Mouse (Mus musculus): ENCODE measurements around the gene Sap30bp.
A peak's percentile ranks its signal among the peaks of the same experiment; 100 is the strongest.

The Sap30bp gene

DNA sequence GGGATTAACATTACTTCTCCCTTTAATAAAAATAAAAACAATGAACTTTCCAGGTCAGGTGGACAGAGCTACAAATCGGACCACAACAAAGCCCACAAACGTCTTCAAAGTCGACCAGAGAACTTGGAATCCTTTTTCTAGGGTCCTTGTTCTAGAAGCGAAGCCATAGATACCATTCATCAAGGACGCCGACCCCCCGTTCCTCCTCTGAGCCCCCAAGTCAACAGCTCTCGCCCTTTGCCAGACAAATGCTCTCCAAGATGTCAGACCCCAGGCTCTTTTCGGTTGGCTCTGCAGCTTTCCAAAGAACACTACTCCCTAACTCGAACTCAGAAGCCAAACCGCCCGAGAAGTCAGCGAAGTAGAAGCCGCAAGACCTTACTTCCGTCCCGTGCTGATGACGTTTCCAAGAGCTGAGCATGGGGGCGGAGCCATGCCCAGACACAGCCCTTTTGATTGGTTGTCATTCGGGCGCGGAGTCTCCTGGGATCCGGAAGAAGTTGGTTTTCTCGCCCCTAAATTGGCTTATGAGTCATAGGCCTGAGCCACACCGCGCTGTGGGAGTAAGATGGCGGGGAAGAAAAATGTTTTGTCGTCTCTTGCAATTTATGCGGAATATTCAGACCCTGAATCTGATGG lies at the start of gene Sap30bp, which contains the start of gene Recql5:
Gene Sap30bp (plus strand): TSS at position 175 of the 639 bp plus-strand sequence.
Gene Recql5 (minus strand): TSS at position 370 of the 639 bp plus-strand sequence.
- ATAC-seq (ENCODE audit: low TSS enrichment) = peak; percentile 98

DNA sequence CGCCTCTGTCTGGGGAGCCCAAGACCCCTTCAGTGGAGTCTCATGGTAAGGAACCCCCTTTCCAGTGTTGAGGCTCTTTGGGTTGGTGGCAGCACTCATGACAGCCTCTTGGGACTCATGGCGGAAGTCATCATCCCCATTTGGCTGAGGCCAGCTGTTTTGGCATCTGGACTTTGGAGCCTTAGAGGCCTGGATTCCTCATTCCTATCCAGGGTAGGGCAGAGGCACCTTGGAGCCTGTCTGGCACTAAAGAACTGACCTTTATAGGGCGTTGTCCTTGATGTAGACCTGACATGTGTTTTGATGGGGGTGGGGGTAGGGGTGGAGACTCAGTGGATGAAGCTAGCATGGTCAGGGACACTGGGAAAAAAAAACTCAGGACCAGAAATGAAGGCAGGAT lies 48.7 kb upstream of the Sap30bp start:
- ATAC-seq (ENCODE audit: low TSS enrichment) = no peak

DNA sequence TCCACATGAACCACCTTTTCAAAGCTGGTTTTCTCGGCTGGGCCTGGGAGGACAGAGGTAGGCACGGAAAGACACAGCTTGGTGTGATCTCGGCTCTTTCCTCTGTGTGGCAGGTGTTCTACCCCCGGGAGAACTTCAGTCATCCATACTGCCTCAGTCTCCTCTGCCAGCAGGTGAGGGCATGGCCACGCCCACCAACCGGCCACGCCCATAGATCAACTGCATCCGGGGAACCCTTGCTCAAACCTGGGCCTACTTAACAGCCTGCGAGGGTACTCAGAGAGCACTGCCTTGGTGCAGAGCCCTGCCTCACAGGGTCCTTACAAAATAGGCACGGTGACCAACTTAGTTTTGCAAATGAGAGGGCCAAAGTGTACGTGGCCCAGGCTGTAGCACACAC lies 47.8 kb upstream of the Sap30bp start:
- ATAC-seq (ENCODE audit: low TSS enrichment) = no peak

DNA sequence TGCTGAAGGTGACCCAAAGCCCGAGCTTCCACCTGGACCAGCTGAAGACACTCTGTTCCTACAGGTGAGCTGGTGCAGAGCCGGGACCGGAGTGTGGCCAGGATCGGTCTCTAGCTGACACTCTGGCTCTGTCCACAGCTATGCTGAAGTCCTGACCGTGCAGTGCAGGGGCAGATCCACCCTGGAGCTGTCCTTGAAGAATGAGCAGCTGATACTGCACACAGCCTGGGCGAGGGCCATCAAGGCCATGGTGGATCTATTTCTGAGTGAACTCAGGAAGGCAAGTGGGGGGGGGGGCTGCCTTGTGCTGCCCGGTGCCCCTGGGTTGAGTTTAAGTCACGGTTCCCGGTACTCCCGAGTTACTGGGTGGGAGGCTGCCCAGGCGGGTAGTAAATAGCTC lies 46.6 kb upstream of the Sap30bp start:
- ATAC-seq (ENCODE audit: low TSS enrichment) = no peak

DNA sequence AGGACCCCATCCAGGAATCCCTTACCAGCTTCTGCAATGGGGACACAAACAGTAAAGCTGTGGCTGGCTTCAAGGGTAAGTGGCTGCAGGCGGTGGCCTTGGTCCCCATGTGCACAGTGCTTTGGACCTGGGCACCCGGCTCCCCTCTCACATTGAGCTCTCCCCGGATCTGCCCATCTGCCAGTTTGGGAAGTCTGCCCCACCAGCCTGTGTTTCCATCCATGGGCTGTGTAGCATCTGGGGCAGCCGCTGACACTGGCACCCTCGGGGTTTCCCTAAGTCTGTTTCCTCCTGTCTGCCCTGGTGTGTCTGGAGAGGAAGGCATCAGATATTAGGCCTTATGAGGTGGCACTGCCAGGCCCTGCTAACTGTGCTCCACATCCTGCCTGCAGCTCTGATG lies 45.1 kb upstream of the Sap30bp start:
- no peak for ATAC-seq (ENCODE audit: low TSS enrichment)

DNA sequence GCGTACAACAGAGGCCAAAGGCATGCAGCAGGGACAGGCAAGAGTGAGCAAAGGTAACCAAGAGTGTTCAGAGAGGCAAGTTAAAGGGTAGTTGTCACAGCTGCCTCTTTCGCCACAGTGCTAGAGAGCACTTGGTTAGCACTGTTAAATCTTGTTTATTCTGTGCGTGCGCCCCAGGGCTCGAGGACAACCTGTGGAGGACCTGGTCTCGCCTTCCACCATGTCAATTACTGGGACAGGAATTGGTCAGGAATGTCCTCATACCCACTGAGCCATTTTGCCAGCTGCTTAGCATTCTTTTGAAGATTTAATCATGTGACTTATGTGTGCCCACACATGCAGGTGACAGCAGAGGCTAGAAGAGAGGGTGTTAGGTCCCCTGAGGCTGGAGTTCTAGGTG lies 43.9 kb upstream of the Sap30bp start:
- ATAC-seq (ENCODE audit: low TSS enrichment) = no peak

DNA sequence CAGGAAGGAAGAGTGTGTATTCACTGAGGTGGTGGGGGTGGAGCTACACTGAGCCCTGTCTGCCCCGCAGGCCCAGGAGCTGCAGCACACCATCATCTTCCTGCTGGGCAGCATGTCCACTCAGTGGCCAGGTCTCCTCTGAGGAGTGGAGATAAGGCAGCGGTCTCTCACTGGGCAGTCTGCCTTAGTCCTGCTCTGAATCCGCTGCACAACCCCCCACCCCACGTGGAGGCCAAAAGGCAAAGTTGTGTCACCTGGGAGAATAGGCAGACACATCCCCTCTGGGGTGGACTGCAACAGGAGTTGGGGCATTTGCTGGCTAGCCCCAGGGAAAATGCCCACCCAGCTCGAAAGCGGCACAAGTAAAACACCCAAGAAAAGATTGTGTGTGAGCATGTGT lies 40.9 kb upstream of the Sap30bp start:
- no peak for ATAC-seq (ENCODE audit: low TSS enrichment)

DNA sequence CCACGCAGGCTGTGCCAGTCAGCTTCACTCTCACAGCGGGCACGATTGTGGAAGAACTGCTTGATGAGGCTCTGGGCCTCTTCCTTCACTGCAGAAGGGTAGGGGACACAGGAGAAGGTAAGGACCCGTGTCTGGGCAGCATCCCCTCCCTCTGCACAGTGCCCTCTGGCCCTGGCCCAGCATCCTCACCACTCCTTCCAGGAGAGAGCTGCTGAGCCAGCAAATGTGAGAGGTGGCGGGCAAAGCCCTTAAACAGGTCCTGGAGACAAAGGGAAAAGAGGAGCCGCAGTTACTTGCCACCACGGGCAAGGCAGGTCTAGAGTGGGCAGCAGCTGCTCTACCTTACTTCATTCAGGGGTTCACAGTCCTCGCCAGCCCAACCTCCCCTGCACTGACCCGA lies 40.0 kb upstream of the Sap30bp start:
- no peak for ATAC-seq (ENCODE audit: low TSS enrichment)

DNA sequence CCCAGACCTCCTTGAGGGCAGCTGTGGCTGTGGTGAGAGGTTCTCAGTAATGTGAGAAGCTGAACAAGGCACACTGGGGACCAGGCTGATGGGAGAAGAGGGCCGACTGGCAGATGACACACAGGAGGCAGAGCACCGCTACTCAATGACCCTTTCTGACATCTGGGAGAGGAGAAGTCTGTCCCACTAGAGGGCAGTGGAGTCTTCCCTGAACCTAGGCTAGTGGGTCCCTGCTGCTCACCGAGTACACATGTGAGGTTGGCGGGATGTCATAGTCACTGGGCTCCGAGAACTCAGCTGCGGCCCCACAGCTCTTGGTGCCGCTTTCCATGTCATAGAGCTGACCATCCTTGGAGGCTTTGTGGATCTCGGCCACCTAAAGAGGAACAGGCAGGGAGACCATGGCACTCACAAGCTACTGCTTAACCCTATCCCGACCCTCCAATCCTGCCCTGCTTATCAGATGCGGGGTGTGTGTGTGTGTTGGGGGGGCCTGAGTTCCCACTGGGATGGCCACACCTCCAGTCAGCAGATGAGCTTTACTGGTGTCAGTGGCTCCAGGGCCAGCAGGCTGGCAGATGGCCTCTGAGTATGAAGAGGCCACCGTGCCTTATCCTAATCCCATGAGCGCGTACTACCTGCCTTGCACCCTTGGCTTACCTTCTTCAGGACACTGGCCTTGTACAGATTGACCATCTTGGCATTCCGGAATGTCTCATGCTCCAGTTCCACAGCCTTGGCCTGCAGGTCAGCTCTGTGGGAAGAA lies 38.1 kb upstream of the Sap30bp start:
- no peak for ATAC-seq (ENCODE audit: low TSS enrichment)

DNA sequence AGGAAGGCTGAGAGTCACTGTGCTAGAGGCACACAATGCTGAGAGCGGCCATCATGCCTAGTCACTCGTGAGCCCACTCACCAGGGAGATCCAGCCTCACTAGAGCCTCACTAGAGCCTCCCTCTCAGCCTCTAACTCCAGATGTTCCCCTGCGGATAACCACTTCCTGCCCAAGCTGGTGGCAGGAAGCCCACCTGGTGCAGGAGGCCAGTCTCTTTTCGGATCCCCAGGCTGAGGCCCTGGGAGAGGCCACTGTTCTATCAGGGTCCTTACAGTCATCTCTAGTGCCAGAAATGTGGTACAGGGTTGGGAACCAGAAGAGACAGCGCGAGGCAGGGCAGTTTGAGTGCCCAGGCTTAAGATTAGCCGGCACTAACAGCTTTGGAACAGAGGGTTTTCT lies 34.6 kb upstream of the Sap30bp start:
- no peak for ATAC-seq (ENCODE audit: low TSS enrichment)

DNA sequence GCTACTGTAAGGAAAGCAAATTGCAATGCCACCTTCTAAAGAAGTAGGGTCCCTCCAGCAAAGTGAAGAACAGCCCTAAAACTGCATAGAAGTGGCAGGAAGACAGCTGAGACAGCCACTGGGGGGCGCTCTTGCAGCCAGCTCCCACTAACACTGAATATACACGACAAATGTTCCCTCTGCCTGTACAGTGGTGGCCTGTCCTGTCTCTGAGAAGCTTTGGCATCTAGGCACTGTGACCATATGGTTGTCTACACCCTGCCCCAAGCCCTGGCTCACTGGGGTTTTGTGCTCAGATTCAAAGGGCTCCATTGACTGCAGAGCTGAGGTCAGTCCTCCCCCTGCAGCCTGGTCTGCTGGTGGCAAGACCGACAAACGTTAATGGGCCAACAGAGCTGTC lies 34.2 kb upstream of the Sap30bp start:
- ATAC-seq (ENCODE audit: low TSS enrichment) = peak; percentile 69

DNA sequence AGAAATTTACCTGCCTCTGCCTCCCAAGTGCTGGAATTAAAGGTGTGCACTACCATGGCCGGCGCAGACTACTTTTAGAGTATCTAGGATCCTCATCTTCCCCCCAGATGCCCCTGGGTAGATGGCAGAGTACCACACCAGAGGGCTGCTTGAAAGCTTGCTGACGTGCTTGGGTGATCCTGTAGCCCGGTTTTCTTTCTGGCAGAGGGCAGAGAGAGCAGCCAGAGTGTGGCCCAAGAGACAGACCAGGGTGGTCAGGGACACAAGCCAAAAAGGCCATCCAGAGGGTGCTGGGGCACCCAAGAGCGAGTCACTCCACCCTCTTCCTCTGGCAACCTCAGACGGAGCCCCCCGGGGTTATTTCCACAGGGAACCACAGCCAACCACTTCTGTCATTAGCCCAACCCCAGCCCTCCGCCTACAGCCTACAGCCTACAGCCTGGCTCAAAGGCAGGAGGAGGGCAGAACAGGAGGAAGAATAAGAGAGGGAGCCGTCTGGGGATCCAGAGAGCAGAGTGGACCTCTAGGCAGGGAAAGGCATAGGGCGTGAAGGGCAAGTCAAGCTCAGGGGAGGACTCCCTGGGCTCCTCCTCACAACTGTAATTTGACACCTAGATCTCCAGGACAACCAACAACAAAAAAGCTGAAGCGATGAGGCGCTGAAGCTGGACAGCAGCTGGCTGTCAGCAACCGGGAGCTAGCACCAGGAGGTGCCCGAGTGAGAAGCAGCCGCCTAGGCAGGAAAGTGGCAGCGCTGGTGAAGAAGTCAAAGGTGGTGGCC lies 33.4 kb upstream of the Sap30bp start, which contains the start of gene Smim5:
Gene Smim5 (plus strand): TSS at position 481 of the 781 bp plus-strand sequence.
- ATAC-seq (ENCODE audit: low TSS enrichment) = no peak

DNA sequence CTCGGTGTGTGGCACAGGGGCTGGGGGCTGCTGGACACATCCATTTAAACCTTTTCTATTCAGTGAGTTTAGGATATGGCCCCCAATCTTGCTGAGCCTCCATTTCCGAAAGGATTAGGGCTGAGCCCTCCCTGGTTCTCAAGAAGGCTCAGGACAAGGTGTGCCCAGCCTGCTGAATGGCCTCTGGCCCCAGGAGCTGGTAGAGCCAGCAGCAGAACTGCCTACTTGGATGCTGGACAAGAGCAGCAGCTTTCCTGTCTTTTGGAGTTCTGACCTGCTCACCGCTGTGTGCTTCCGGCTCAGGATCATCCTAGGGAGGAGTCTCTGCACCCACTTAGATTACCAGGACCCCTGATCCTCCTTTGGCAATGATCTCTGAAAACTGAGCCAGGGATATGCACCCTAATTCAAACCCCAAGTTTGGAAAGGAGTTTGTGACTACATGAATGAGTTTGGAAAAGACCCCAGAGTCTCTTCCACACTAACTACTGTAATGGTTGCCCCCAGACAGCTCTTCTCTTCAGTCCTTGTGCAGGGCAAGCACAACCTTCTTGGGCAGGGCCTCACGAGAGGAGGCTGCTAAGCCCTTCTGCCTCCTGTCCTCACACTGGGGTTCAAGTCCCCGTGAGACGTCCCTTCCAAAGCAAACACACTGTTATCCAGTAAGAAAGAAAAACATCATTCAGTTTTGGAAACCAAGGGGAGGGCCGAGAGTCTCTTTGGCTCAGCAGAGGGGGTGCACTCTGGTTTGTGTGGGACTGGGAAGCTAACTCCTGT lies 32.3 kb upstream of the Sap30bp start:
- no peak for ATAC-seq (ENCODE audit: low TSS enrichment)

DNA sequence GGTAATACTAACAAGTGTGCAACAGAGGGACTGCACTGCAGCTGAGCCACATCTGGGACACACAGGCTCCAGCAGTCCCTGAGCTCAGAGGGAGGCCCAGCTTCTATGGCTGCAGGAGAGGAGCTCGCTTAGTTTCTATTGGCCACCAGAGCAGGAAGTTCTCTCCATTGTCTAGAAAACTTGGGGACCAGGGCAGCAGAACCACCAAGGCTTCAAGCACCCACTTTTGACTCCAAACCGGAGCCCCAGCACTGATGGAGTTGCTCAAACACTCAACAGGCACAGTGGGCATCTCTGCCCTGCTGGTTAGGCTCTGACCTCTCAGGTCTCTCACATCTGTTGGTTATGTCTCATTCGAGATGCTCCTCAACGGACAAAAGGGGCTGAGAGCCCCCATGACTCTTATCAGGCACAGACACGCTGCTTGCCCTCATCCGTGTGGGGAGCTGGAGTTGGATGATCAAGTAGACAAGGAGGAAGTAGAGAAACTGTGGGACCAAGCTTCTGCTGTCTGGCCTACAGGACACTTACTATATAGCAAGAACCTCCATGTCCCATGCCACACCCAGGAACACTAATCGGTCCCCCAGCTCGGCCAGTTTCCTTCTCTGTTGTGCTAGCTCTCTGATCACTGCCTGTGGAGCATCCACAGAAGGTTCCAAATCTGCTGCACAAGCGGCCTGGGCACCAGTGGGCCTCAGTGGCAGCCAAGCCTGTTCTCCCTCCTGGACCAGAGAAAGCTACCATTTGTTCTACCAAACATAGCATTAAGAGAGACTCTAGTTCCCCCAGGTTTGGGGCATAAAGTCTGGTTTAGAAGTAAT lies 31.5 kb upstream of the Sap30bp start:
- no peak for ATAC-seq (ENCODE audit: low TSS enrichment)

DNA sequence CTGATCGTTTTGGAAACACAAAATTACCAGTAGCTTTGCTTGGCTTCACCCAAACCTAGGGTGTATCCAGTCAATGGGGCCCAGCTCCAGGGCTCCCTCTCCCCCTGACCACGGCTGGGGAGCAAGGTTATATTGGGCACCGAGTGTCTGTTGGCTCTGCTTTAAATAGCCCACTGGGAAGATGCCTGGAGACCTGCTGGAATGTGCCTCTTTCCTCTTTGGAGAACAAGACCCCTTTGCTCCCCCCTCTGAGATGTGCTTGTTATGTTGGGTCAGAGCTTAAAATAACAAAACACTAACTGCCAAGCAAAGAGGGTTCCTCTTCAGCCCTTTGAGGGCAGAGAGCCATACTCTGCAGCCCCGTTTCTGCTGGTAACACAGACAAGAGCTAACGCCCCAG lies 30.9 kb upstream of the Sap30bp start:
- ATAC-seq (ENCODE audit: low TSS enrichment) = no peak

DNA sequence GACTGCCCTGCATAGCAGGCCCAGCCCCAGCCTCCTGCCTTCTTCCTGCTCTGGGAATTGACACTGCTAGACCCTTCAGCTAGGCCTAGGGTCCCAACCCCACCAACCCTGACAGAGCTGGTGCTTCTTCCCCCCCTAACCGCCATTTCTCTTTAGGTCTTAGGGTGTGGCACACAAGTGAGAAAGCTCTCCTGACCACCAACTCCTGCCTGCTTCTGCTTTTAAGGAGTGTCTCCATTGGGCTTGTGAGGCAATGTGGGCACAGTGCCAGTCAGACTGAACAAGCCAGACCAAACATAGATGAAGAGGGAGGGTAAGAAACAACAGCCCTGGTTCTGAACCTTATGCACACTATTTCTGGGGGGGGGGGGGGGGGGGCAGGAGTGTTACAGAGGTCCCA lies 30.3 kb upstream of the Sap30bp start:
- no peak for ATAC-seq (ENCODE audit: low TSS enrichment)

DNA sequence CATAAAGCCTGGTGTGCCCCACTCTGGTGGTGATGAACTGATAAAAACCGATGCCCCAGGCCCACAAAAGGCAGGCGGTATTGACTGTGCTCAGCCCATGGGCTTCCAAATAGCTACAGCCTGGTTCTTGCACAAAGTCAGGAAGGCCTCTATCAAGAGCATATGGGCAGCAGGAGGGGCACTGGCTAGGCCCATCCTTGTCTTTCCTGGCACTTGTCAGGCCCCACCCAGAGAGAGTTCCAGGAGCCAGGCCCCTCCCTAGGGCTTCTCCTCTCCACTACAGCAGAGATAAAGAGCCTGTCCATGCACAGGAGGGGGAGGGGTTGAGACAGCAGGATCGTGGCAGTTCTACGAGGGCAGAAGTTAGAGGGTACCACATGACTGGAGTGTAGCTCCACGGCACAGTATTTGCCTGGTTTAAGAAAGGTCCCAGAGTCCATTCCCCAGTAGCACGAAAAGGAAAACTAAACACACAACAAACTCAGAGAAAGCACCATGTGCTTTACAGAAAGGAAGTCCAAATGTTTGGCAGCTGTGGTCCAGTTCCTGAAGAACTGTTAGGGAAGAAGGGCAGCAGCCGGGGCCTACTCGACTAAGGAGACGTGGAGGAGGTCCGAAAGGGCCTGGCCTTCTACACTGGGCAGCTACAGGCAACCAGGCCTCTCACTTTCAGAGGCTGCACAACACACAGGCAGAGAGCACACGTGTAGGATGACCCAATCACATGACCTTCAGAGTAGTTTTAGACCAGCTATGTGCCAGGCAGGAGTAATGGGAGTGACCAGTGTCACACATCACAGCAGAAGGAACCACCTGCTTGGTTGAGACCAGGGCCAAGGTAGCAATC lies 29.5 kb upstream of the Sap30bp start:
- no peak for ATAC-seq (ENCODE audit: low TSS enrichment)

DNA sequence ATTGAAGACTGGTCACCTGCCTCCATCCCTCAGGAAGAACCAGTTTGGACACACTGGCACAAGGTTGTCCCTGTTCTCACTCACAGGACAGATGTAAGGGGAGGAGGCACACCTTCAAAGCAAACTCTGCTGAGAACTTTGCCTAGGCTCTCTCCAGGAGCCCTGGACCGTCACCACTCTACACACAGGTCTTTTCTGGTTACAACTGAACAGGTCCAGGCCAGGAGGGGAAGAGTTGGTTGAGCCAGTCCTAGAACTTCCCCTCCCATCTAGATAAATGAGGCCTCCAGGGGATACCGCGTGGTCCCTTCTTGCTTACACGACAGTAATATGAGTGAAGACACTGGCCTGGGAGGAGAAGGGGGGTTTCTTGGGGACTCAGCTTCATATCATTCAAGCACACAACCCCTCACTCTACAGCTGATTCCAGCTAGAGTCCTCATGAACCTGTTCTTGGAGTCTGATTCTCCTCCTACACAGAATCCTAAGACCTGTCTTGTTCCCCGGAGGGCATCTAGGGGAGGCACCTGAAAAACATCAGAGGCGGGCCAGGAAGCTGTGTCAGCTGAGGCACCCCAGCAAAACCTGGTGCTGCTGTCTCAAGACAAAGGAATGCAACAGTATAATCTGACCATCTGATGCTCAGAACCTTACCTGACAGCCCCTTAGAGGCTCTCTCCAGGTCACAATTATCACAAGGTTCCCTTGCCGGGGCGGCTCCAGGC lies 28.7 kb upstream of the Sap30bp start:
- ATAC-seq (ENCODE audit: low TSS enrichment) = no peak
